Mouse (Mus musculus) hindbrain, embryonic 12.5 days (tissue): ENCODE data around the gene Epha5. TPM values are rescaled to one million over a fixed set of nuclear protein-coding genes. Genes with fewer than 3 reads are reported as not detected.

Experiments
- ATAC-seq: fragments of 200-750 bp; cut with Nextera tagmentation; 2 replicates; pipeline ENCODE4 v1.8.0; 2017; ENCODE audit warnings: moderate TSS enrichment; ENCODE audit not compliant: low FRiP score
- H3K27ac ChIP-seq: fragments of 300-500 bp; sonication (generic); 2 replicates; pipeline ENCODE4 v1.5.1; 2016; ENCODE audit warnings: mild to moderate bottlenecking
- H3K27me3 ChIP-seq: fragments of 300-500 bp; sonication (generic); 2 replicates; pipeline ENCODE4 v1.6.1; 2016; ENCODE audit warnings: mild to moderate bottlenecking
- H3K36me3 ChIP-seq: fragments of 300-500 bp; sonication (generic); 2 replicates; pipeline ENCODE4 v1.6.1; 2016; ENCODE audit warnings: mild to moderate bottlenecking
- H3K4me1 ChIP-seq: fragments of 300-500 bp; sonication (generic); 2 replicates; pipeline ENCODE4 v1.6.1; 2016
- H3K4me2 ChIP-seq: fragments of 300-500 bp; sonication (generic); replicated peaks from 2 replicates; pipeline ENCODE4 v1.6.1; 2016; ENCODE audit warnings: mild to moderate bottlenecking
- H3K4me3 ChIP-seq: fragments of 300-500 bp; sonication (generic); 2 replicates; pipeline ENCODE4 v1.5.1; 2016; ENCODE audit warnings: mild to moderate bottlenecking
- H3K9ac ChIP-seq: fragments of 300-500 bp; sonication (generic); 2 replicates; pipeline ENCODE4 v1.6.1; 2016; ENCODE audit warnings: mild to moderate bottlenecking, moderate library complexity
- H3K9me3 ChIP-seq: fragments of 300-500 bp; sonication (generic); replicated peaks from 2 replicates; pipeline ENCODE4 v1.6.1; 2016; ENCODE audit warnings: mild to moderate bottlenecking
- WGBS: fragments of 180-500 bp; shearing (Covaris S2); methylation state at CpG from one replicate; pipeline ENCODE4 v1.1.7; 2016; 5-methylcytosine and 5-hydroxymethylcytosine counted together
- polyA plus RNA-seq: library from polyadenylated mRNA; unstranded; fragments of >200 nt; fragmentation: Nextera tagmentation; extraction: Ambion mirVana; gene quantifications from 2 replicates; pipeline ENCODE4 v1.2.1, GENCODE M21; 2016

Epha5 gene
- 49.1 and 55.8 TPM in 2 replicates for polyA plus RNA-seq

GRCm38 (mm10) chr5:84417062-84417879, at the start of gene Epha5:
TSS of gene Epha5 (minus strand) at chr5:84417382.
- peaks cover 9% of the 10 kb centered on the region for H3K4me1 ChIP-seq
- H3K27ac ChIP-seq: peak within 1 kb of the TSS; percentile 92
- H3K36me3 ChIP-seq: no peaks in the 10 kb centered on the region
- WGBS: under 1% methylated on average over 49 of the region's 67 CpGs
- peak within 1 kb of the TSS; percentile 89 for H3K4me2 ChIP-seq
- peak; percentile 93 for ATAC-seq
- no peaks in the 10 kb centered on the region for H3K9me3 ChIP-seq
- H3K4me3 ChIP-seq: peak within 1 kb of the TSS; percentile 80
- peak within 1 kb of the TSS; percentile 72 for H3K9ac ChIP-seq
- 0 out of 2 replicates have a peak, but pooled peaks cover 3% of the 10 kb centered on the region for H3K27me3 ChIP-seq

- no peaks in the 10 kb centered on the region for H3K9me3 ChIP-seq
- ATAC-seq: no peak
Observed at GRCm38 (mm10) chr5:84456216-84456615, 39.0 kb upstream of the Epha5 start.

GRCm38 (mm10) chr5:84454641-84455040, 37.5 kb upstream of the Epha5 start:
- H3K4me2 ChIP-seq: no peak overlapping the region
- H3K27me3 ChIP-seq: no peaks in the 10 kb centered on the region
- H3K27ac ChIP-seq: no peak overlapping the region
- H3K4me1 ChIP-seq: no peaks in the 10 kb centered on the region
- no peak overlapping the region for H3K9ac ChIP-seq
- no peak overlapping the region for H3K4me3 ChIP-seq
- no peaks in the 10 kb centered on the region for H3K9me3 ChIP-seq
- H3K36me3 ChIP-seq: no peaks in the 10 kb centered on the region
- ATAC-seq: no peak
- WGBS: 76% methylated on average over 4 of the region's 4 CpGs

More at GRCm38 (mm10) chr5:84456216-84456615, 39.0 kb upstream of the Epha5 start:
- Histone ChIP-seq H3K4me3 (no peak overlapping the region), H3K36me3 (no peaks in the 10 kb centered on the region), H3K27ac (no peak overlapping the region), H3K4me1 (no peaks in the 10 kb centered on the region), H3K27me3 (no peaks in the 10 kb centered on the region), H3K9ac (no peak overlapping the region), H3K4me2 (no peak overlapping the region)
- 54% methylated on average over 3 of the region's 3 CpGs for WGBS

- Histone ChIP-seq H3K9ac (no peak overlapping the region), H3K27ac (no peak overlapping the region), H3K4me3 (no peak overlapping the region), H3K4me1 (no peaks in the 10 kb centered on the region), H3K27me3 (no peaks in the 10 kb centered on the region), H3K4me2 (no peak overlapping the region), H3K36me3 (no peaks in the 10 kb centered on the region), H3K9me3 (no peaks in the 10 kb centered on the region)
- ATAC-seq: peak; percentile 56; the same call in 1 of the 2 replicates
- 43% methylated on average over 2 of the region's 2 CpGs for WGBS
Observed at GRCm38 (mm10) chr5:84453839-84454238, 36.7 kb upstream of the Epha5 start.

- no peak overlapping the region for H3K4me3 ChIP-seq
- H3K4me2 ChIP-seq: no peak overlapping the region
- no peak overlapping the region for H3K9ac ChIP-seq
- H3K27me3 ChIP-seq: no peaks in the 10 kb centered on the region
- H3K4me1 ChIP-seq: no peaks in the 10 kb centered on the region
- no peak overlapping the region for H3K27ac ChIP-seq
- ATAC-seq: no peak
- H3K9me3 ChIP-seq: no peaks in the 10 kb centered on the region
- no peaks in the 10 kb centered on the region for H3K36me3 ChIP-seq
- WGBS: 86% methylated on average over 2 of the region's 2 CpGs
Observed at GRCm38 (mm10) chr5:84440232-84440631, 23.1 kb upstream of the Epha5 start.

GRCm38 (mm10) chr5:84415961-84416821, 991 bp downstream of the Epha5 start:
- peak overlapping the region; percentile 72 for H3K9ac ChIP-seq
- 0 out of 2 replicates have a peak, but pooled peaks cover 3% of the 10 kb centered on the region for H3K27me3 ChIP-seq
- peak overlapping the region; percentile 89 for H3K4me2 ChIP-seq
- peaks cover 9% of the 10 kb centered on the region for H3K4me1 ChIP-seq
- H3K4me3 ChIP-seq: peak overlapping the region; percentile 80
- peak; percentile 30 for ATAC-seq
- no peaks in the 10 kb centered on the region for H3K9me3 ChIP-seq
- WGBS: under 1% methylated on average over 45 of the region's 45 CpGs
- no peaks in the 10 kb centered on the region for H3K36me3 ChIP-seq
- peak overlapping the region; percentile 92 for H3K27ac ChIP-seq

- H3K27ac ChIP-seq: peak overlapping the region; percentile 92
- H3K4me3 ChIP-seq: peak overlapping the region; percentile 80
Observed at GRCm38 (mm10) chr5:84414931-84415431, 2.2 kb downstream of the Epha5 start.

GRCm38 (mm10) chr5:84413026-84413425, 4.2 kb downstream of the Epha5 start:
- Histone ChIP-seq H3K27me3 (0 out of 2 replicates have a peak, but pooled peaks cover 3% of the 10 kb centered on the region), H3K9ac (no peak overlapping the region), H3K4me1 (peaks cover 9% of the 10 kb centered on the region), H3K27ac (no peak overlapping the region), H3K9me3 (no peaks in the 10 kb centered on the region), H3K36me3 (no peaks in the 10 kb centered on the region), H3K4me2 (peak overlapping the region; percentile 21), H3K4me3 (no peak overlapping the region)
- no peak for ATAC-seq
- 27% methylated on average over 1 of the region's 1 CpGs for WGBS

More at GRCm38 (mm10) chr5:84414931-84415431, 2.2 kb downstream of the Epha5 start:
- no peaks in the 10 kb centered on the region for H3K9me3 ChIP-seq
- peak overlapping the region; percentile 89 for H3K4me2 ChIP-seq
- 12% methylated on average over 8 of the region's 8 CpGs for WGBS
- peaks cover 9% of the 10 kb centered on the region for H3K4me1 ChIP-seq
- ATAC-seq: 0 out of 2 replicates have a peak, but pooled peaks have one; percentile 14
- H3K27me3 ChIP-seq: 0 out of 2 replicates have a peak, but pooled peaks cover 3% of the 10 kb centered on the region
- no peaks in the 10 kb centered on the region for H3K36me3 ChIP-seq
- peak overlapping the region; percentile 72 for H3K9ac ChIP-seq

- WGBS: 48% methylated on average over 2 of the region's 2 CpGs
- Histone ChIP-seq H3K4me1 (no peaks in the 10 kb centered on the region), H3K9ac (no peak overlapping the region), H3K9me3 (no peaks in the 10 kb centered on the region), H3K4me3 (no peak overlapping the region), H3K4me2 (no peak overlapping the region), H3K27me3 (no peaks in the 10 kb centered on the region), H3K27ac (no peak overlapping the region), H3K36me3 (no peaks in the 10 kb centered on the region)
- ATAC-seq: no peak
Observed at GRCm38 (mm10) chr5:84408370-84408769, 8.8 kb downstream of the Epha5 start.

GRCm38 (mm10) chr5:84397085-84397484, 20.1 kb downstream of the Epha5 start:
- H3K4me1 ChIP-seq: no peaks in the 10 kb centered on the region
- H3K4me2 ChIP-seq: no peak overlapping the region
- ATAC-seq: no peak
- no peaks in the 10 kb centered on the region for H3K9me3 ChIP-seq
- no peak overlapping the region for H3K27ac ChIP-seq
- H3K4me3 ChIP-seq: no peak overlapping the region
- no peaks in the 10 kb centered on the region for H3K27me3 ChIP-seq
- WGBS: 82% methylated on average over 1 of the region's 1 CpGs
- no peak overlapping the region for H3K9ac ChIP-seq
- H3K36me3 ChIP-seq: no peaks in the 10 kb centered on the region

- H3K4me1 ChIP-seq: no peaks in the 10 kb centered on the region
- no peaks in the 10 kb centered on the region for H3K27me3 ChIP-seq
- no peak overlapping the region for H3K4me3 ChIP-seq
- 60% methylated on average over 5 of the region's 5 CpGs for WGBS
- ATAC-seq: no peak
- no peak overlapping the region for H3K9ac ChIP-seq
- no peak overlapping the region for H3K27ac ChIP-seq
- no peaks in the 10 kb centered on the region for H3K36me3 ChIP-seq
- H3K4me2 ChIP-seq: no peak overlapping the region
- H3K9me3 ChIP-seq: no peaks in the 10 kb centered on the region
Observed at GRCm38 (mm10) chr5:84365334-84365733, 51.8 kb downstream of the Epha5 start.

GRCm38 (mm10) chr5:84359430-84359829, 57.8 kb downstream of the Epha5 start:
- no peaks in the 10 kb centered on the region for H3K36me3 ChIP-seq
- ATAC-seq: no peak
- 75% methylated on average over 3 of the region's 3 CpGs for WGBS

More at GRCm38 (mm10) chr5:84359430-84359829, 57.8 kb downstream of the Epha5 start:
- no peak overlapping the region for H3K4me2 ChIP-seq
- no peaks in the 10 kb centered on the region for H3K9me3 ChIP-seq
- H3K27me3 ChIP-seq: no peaks in the 10 kb centered on the region
- no peak overlapping the region for H3K9ac ChIP-seq
- no peak overlapping the region for H3K4me3 ChIP-seq
- H3K4me1 ChIP-seq: no peaks in the 10 kb centered on the region
- H3K27ac ChIP-seq: no peak overlapping the region
